Mouse (Mus musculus): ENCODE data around the gene Usf1. TPM values are rescaled to one million over a fixed set of nuclear protein-coding genes. Genes with fewer than 3 reads are reported as not detected.

The Usf1 gene
- polyA plus RNA-seq, 1 experiment from 2014 or later, result 166 TPM

Other genes starting within 250 kb of the Usf1 start
- 37.2 and 55.1 TPM in 2 replicates for gene Pcp4l1, start 215.0 kb upstream of the Usf1 start, polyA plus RNA-seq (2014; fragmentation: Nextera tagmentation; extraction: Ambion mirVana)
- 0.21 and 0.50 TPM in 2 replicates for gene Nr1i3, start 197.3 kb upstream of the Usf1 start, polyA plus RNA-seq (2014; fragmentation: Nextera tagmentation; extraction: Ambion mirVana)
- 41.2 and 47.0 TPM in 2 replicates for gene Tomm40l, start 188.8 kb upstream of the Usf1 start, polyA plus RNA-seq (2014; fragmentation: Nextera tagmentation; extraction: Ambion mirVana)
- gene Apoa2, start 186.3 kb upstream of the Usf1 start, polyA plus RNA-seq (2014; fragmentation: Nextera tagmentation; extraction: Ambion mirVana), result 5.6 and 7.0 TPM in 2 replicates
- 25.2 and 30.1 TPM in 2 replicates for gene Fcer1g, start 176.9 kb upstream of the Usf1 start, polyA plus RNA-seq (2014; fragmentation: Nextera tagmentation; extraction: Ambion mirVana)
- gene Adamts4, start 160.9 kb upstream of the Usf1 start, polyA plus RNA-seq (2014; fragmentation: Nextera tagmentation; extraction: Ambion mirVana), result 3.0 and 3.7 TPM in 2 replicates
- gene Ndufs2, start 159.9 kb upstream of the Usf1 start, polyA plus RNA-seq (2014; fragmentation: Nextera tagmentation; extraction: Ambion mirVana), result 218 and 247 TPM in 2 replicates
- 86.5 and 88.6 TPM in 2 replicates for gene B4galt3, start 141.0 kb upstream of the Usf1 start, polyA plus RNA-seq (2014; fragmentation: Nextera tagmentation; extraction: Ambion mirVana)
- gene Ppox, start 130.1 kb upstream of the Usf1 start, polyA plus RNA-seq (2014; fragmentation: Nextera tagmentation; extraction: Ambion mirVana), result 43.5 and 44.6 TPM in 2 replicates
- gene Usp21, start 123.3 kb upstream of the Usf1 start, polyA plus RNA-seq (2014; fragmentation: Nextera tagmentation; extraction: Ambion mirVana), result 80.1 and 85.8 TPM in 2 replicates
- gene Ufc1, start 116.3 kb upstream of the Usf1 start, polyA plus RNA-seq (2014; fragmentation: Nextera tagmentation; extraction: Ambion mirVana), result 116 and 131 TPM in 2 replicates
- gene Dedd, start 82.2 kb upstream of the Usf1 start, polyA plus RNA-seq (2014; fragmentation: Nextera tagmentation; extraction: Ambion mirVana), result 45.9 and 49.9 TPM in 2 replicates
- 36.6 and 37.8 TPM in 2 replicates for gene Nit1, start 65.7 kb upstream of the Usf1 start, polyA plus RNA-seq (2014; fragmentation: Nextera tagmentation; extraction: Ambion mirVana)
- 60.3 and 66.1 TPM in 2 replicates for gene Pfdn2, start 65.6 kb upstream of the Usf1 start, polyA plus RNA-seq (2014; fragmentation: Nextera tagmentation; extraction: Ambion mirVana)
- gene Klhdc9, start 50.5 kb upstream of the Usf1 start, polyA plus RNA-seq (2014; fragmentation: Nextera tagmentation; extraction: Ambion mirVana), result 2.6 and 3.9 TPM in 2 replicates
- 2.3 TPM in 2 replicates for gene Nectin4, start 41.2 kb upstream of the Usf1 start, polyA plus RNA-seq (2014; fragmentation: Nextera tagmentation; extraction: Ambion mirVana)
- gene Arhgap30, start 22.4 kb upstream of the Usf1 start, polyA plus RNA-seq (2014; fragmentation: Nextera tagmentation; extraction: Ambion mirVana), result 0.31 and 0.71 TPM in 2 replicates
- 2.4 and 3.1 TPM in 2 replicates for gene Tstd1, start 7.6 kb downstream of the Usf1 start, polyA plus RNA-seq (2014; fragmentation: Nextera tagmentation; extraction: Ambion mirVana)
- 12.8 and 14.0 TPM in 2 replicates for gene F11r, start 26.2 kb downstream of the Usf1 start, polyA plus RNA-seq (2014; fragmentation: Nextera tagmentation; extraction: Ambion mirVana)
- gene Alyref2, start 92.2 kb downstream of the Usf1 start, polyA plus RNA-seq (2014; fragmentation: Nextera tagmentation; extraction: Ambion mirVana), result 23.0 and 29.8 TPM in 2 replicates
- not detected in 2 replicates for gene Itln1, start 124.0 kb downstream of the Usf1 start, polyA plus RNA-seq (2014; fragmentation: Nextera tagmentation; extraction: Ambion mirVana)
- not detected in 2 replicates for gene Cd244a, start 147.9 kb downstream of the Usf1 start, polyA plus RNA-seq (2014; fragmentation: Nextera tagmentation; extraction: Ambion mirVana)
- 0.14 TPM in 1 of 2 replicates, not detected in the other for gene Ly9, start 196.1 kb downstream of the Usf1 start, polyA plus RNA-seq (2014; fragmentation: Nextera tagmentation; extraction: Ambion mirVana)
- gene Slamf7, start 241.7 kb downstream of the Usf1 start, polyA plus RNA-seq (2014; fragmentation: Nextera tagmentation; extraction: Ambion mirVana), result not detected in 2 replicates